Mouse (Mus musculus): Measurements from ENCODE around the gene Sez6l. TPM values are rescaled to one million over a fixed set of nuclear protein-coding genes. Genes with fewer than 3 reads are reported as not detected.

Gene Sez6l
- total RNA-seq, 1 experiment from 2014 or later: 4.6 TPM

- no peak for DNase-seq
Observed at GRCm38 (mm10) chr5:112389352-112389751, 187.6 kb downstream of the Sez6l start.

GRCm38 (mm10) chr5:112385973-112386372, 191.0 kb downstream of the Sez6l start:
- no peak for DNase-seq

GRCm38 (mm10) chr5:112384805-112385472, 192.0 kb downstream of the Sez6l start:
- DNase-seq: no peak

GRCm38 (mm10) chr5:112382641-112383330, 194.2 kb downstream of the Sez6l start:
- peak; percentile 69 for DNase-seq

GRCm38 (mm10) chr5:112382042-112382441, 194.9 kb downstream of the Sez6l start:
- DNase-seq: no peak

- DNase-seq: peak; percentile 52
Observed at GRCm38 (mm10) chr5:112381154-112381553, 195.8 kb downstream of the Sez6l start.

GRCm38 (mm10) chr5:112378716-112379115, 198.3 kb downstream of the Sez6l start:
- DNase-seq: peak; percentile 56

GRCm38 (mm10) chr5:112377380-112377779, 199.6 kb downstream of the Sez6l start:
- no peak for DNase-seq

- no peak for DNase-seq
Observed at GRCm38 (mm10) chr5:112376111-112376510, 200.9 kb downstream of the Sez6l start.

GRCm38 (mm10) chr5:112371933-112372332, 205.1 kb downstream of the Sez6l start:
- DNase-seq: no peak

- DNase-seq: no peak
Observed at GRCm38 (mm10) chr5:112370236-112370813, 206.7 kb downstream of the Sez6l start.

- no peak for DNase-seq
Observed at GRCm38 (mm10) chr5:112369326-112369725, 207.7 kb downstream of the Sez6l start.

Other genes starting within 250 kb of the Sez6l start
- gene Srrd, start 234.1 kb downstream of the Sez6l start, total RNA-seq (2021): 22.4 and 29.1 TPM in 2 replicates
- gene Hps4, start 234.1 kb downstream of the Sez6l start, total RNA-seq (2021): 32.8 and 36.7 TPM in 2 replicates
- gene Gm6583, start 221.2 kb downstream of the Sez6l start, total RNA-seq (2021): 0.36 TPM in 1 of 2 replicates, not detected in the other
- 1.4 and 2.5 TPM in 2 replicates for gene Asphd2, start 182.3 kb downstream of the Sez6l start, total RNA-seq (2021)
- not detected in 2 replicates for gene Gm6588, start 127.8 kb downstream of the Sez6l start, total RNA-seq (2021)

Data from adrenal gland, postnatal 25 days (tissue).